Mouse (Mus musculus) kidney, adult 2 months (tissue): ENCODE results near the gene Htr1f.

Experiments
- CTCF ChIP-seq: fragments of 200-500 bp; conservative IDR thresholded peaks from 2 replicates; pipeline ENCODE4 v1.5.1; 2011; ENCODE audit warnings: low read depth, mild to moderate bottlenecking, control low read depth, low read length, moderate library complexity, mixed read lengths; ENCODE audit not compliant: insufficient read depth, insufficient read length
- POLR2A ChIP-seq: fragments of 200-500 bp; IDR thresholded peaks from one replicate; pipeline ENCODE4 v1.6.1; 2011; ENCODE audit warnings: low read depth, low read length, control low read depth

DNA sequence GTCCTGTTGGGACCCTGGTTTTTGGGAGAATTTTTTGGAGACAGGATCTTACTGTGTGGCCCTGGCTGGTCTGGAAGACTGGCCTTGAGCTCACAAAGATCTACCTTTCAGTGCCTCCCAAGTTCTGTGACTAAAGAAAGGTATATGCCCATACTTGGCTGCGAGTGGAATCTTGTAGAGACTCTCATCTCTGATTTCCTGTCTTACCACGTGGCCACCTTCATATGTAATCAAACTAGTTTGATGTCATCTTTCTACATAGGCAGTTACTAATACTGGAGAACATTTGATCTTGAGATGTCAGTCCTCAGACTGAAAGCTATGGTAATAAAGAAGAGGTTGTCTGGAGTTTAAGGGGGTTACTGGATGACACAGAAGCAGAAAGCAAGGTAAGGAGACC is 224.2 kb downstream of the Htr1f start:
- TF ChIP-seq POLR2A (no peak), CTCF (no peak)
